Mouse (Mus musculus) testis, postnatal 10 days (tissue): ENCODE results near the gene Dna2.

ENCODE experiments used
- DNase-seq: peaks from one replicate; pipeline ENCODE4 v3.0.0; 2021; ENCODE audit warnings: low spot score

Gene Dna2

DNA sequence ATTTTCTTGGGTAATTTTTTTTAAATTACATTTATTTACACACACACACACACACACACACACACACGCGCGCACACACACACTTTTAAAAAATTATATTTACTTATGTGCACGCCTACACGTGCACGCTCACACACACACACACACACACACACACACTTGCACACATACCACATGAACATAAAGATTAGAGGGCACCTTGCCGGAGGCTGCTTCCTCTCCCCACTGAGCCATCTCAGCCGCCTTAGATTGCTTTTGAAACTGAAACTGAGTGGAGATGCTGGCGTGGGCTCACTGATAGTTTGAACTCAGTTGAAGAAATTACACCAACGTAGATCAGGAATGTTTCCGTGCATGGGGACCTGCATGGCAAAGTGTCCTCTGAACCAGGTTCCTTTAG, 37.2 kb downstream of the Dna2 start:
- DNase-seq, result no peak

- no peak for DNase-seq
Measured at GRCm38 (mm10) chr10:62984495-62984894, 37.7 kb downstream of the Dna2 start.

DNA sequence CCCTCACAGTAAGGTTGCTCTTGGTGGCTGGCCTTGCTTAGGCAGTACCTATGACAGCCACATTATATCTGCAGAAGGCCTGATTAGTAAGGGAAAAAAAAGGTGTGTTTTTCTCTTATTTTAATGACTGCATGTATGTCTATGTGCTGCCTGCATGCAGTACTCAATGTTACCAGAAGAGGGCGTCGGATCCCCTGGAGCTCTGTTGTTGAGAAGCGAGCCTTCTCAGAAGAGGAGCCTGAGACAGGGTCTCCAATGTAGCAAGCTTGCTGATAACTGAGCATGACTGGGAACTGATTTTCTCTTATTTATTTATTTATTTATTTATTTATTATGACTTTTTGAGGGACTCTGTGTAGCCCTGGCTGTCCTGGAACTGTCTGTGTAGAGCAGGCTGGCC, 40.5 kb downstream of the Dna2 start:
- DNase-seq, result peak; percentile 79

DNA sequence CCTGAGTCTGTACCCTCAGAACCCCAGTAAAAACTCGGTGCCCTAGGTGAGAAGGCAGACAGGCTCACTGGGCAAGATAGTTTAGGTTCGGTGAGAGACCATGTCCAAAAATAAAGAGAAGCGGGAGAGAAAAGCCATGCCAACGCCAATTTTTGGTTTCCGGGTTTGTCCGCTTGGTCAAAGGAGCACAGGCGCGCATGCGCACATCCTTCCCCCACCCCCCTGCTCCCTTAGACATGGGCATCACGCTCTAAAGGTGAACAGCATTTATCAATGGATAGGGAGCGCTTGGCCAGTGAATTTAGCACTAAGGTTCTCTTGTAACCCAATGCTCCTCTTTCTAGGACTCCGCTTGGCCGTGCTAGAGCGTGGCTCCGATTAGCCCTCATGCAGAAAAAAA, 43.8 kb downstream of the Dna2 start:
- DNase-seq, result no peak

- DNase-seq, result no peak
Measured at GRCm38 (mm10) chr10:62993991-62994390, 47.2 kb downstream of the Dna2 start.

DNA sequence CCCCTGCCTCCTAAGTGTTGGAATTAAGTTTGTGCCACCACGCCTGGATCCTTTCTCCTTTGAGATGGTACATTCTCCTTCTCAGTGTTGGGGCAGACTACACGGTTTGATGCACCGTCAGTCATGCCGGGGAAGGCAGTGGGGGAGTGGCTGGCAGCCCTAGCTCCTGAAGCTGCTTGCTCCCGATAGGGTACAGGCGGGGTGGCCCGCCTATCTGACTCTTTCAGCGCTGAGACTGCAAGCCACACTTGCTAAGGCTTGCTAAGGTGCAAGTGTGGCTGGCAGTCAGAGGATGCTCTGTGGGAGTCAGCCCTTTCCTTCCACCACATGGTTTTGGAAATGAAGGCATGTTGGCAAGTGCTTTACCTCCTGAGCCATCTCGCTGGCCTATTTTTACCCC, 53.8 kb downstream of the Dna2 start:
- DNase-seq, result no peak

GRCm38 (mm10) chr10:63003252-63003651, 56.4 kb downstream of the Dna2 start:
- no peak for DNase-seq

GRCm38 (mm10) chr10:63004556-63004955, 57.7 kb downstream of the Dna2 start:
- no peak for DNase-seq

DNA sequence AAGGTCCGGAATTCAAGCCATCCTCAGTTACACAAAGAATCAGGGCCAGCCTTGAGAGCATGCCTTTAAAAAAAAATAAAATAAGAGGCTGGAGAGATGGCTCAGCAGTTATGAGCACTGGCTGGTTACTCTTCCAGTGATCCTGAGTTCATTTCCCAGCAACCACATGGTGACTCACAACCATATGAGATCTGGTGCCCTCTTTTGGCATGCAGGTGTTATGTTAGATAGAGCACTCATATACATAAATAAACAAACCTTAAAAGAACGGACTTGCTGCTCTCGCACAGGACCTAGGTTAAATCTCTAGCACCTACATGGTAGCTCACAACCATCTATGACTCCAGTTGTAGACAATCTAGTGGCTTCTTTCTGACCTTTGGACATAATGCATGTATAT, 61.4 kb downstream of the Dna2 start:
- DNase-seq, result no peak

DNA sequence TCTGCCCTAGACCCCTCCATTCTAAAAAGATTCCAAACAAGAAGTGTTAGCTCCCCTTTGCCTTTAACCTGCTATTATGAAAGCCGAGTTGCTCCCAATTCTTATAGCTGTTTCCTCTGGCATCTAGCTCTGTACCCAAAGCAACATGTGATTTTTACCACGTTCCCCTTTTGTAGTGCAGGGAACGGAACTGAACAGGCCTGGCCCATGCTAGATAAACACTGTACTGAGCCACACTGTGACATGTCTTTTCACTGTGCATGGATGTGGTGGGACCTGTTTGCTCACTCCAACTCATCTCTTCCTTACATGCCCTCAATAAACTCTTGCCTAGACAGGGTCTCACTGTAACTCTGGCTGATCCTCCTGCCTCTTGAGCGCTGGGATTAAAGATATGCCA, 63.4 kb downstream of the Dna2 start:
- no peak for DNase-seq

- DNase-seq, result no peak
Measured at GRCm38 (mm10) chr10:63011556-63011955, 64.7 kb downstream of the Dna2 start.

DNA sequence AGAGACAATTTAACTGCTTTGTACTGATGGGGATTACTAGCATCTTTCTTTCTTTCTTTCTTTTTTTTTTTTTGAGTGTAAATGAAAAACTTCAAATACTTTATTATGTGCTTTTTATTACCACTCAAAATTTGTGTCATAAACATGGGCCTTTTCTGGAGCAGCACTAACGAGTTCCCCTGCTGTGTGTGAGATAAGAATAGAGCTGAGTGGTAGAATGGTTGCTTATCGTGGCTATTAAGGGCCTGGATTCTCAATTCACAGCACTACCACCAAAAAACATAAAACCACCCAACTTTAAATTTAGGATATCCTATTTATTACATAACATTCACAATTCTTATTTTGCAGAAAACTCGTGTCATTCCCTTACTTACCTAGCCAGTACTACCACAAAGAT, 66.7 kb downstream of the Dna2 start:
- DNase-seq, result no peak

GRCm38 (mm10) chr10:63014168-63014567, 67.3 kb downstream of the Dna2 start:
- DNase-seq, result no peak

DNA sequence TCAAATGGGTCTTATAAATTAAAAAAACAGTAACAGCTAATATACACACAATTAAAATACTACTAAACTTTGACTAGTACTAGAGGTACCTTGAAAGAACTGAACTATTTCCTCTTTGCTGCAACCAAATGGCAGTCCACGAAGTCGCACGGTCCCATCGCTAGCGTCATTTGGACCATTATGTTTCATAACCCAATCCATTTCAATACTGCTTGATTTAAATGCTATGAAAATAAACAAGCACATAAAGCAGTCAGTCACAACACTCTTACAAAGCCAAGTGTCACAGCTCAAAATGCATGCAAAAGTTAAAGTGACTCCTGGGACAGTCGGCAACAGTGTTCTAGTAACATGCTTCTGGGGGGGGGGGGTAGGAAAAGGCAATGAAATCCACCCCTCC, 72.5 kb downstream of the Dna2 start:
- DNase-seq, result no peak

- DNase-seq, result no peak
Measured at GRCm38 (mm10) chr10:63021702-63022101, 74.9 kb downstream of the Dna2 start.

DNA sequence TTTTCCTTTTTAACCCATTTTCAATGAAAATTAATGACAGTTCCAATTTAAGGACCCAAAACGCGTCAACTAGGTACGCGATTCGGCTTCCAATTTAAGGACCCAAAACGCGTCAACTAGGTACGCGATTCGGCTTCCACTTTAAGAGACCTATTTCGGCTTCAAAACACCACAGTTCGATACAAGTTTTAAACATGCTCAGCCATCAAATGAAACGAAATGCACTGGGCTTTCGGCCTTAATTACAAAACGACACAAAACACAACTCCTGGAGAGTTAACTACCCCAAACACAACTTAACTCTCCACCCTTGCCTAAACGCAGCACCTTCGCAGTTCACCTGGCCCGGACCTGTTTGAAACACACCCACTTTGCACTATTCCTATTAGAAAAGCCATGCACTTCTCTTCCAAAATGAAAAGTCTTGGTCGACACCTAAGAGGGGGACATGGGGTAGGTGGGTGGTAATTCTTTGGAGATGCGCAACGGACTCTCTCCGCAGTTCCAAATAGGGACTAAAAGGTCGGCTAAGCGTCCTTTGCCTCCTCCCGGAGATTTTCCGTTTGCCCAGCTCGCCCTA, 75.8 kb downstream of the Dna2 start:
- no peak for DNase-seq

DNA sequence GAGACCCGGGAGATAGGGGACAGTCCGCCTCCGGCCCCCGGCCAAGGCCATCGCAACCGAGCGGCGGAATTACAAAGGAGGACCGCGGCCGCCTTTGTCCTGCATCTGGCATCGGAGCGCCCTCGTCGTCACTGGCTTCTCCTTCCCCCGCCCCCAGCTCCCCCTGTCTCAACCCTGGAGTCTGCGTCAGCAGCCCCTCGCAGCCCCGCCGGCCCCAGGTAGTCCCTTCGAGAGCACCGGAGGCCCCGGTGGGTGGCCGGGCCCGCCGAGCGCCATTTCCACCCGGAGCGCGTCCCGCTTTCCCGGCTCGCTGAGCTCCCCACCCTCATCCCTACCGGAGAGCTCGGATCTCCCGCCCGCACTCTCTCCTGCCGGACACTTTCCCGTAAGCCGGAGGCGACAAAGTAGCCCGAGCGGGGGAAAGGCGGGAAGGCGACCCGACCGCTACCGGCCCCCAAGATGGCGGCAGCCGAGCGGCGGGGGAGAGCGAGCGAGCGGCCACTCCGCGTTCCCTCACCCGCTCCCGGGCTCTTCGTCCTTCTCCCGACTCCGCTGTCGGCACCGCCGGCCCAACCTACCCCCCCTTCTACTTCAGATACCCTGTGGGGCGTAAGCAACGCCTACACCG, 76.4 kb downstream of the Dna2 start:
- peak; percentile 84 for DNase-seq
